ENCODE assay signal across 19 mouse cellular contexts in the genomic region with DNA sequence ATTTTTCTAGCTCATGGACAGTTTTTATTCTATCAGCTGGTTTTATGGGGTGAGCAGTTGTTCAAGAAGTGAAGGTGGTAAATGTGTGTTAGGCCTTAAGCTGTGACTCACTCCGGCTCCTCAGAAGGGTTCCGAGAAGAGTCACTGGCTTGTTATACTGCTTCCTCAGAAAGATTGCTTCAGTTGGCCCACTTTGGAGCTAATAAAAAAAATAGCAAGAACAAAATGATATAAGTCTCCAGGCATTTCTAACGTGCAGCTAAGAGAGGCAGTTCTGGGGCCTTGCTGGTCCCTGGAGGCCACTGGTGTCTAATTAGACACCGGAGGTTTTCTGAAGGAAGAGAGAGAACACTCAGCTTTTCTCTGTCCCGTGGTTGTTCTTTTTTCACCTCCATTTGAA. TPM values are rescaled to one million over a fixed set of nuclear protein-coding genes. Genes with fewer than 3 reads are reported as not detected.
DNase-seq lines count a peak whose midpoint lies in the region; ATAC-seq and TF ChIP-seq lines count a peak whose summit lies in the region.
"Had no signal": no experiment of that assay in that cellular context is flagged by ENCODE, and none has a peak within 500 bp of the region (broad histone marks: within the 10 kb centered on the region; RNA-seq: fewer than 3 reads in every experiment).

No protein-coding gene starts in this region.

- no peak for TF ChIP-seq CTCF in liver, postnatal 0 days (IDR thresholded peaks at IDR 0.05; ENCODE audit: low read depth)

- DNase-seq in adrenal gland, adult 2 months = peak; percentile 10
- DNase-seq in adrenal gland, postnatal 10 days = no peak
- peak; percentile 3 for DNase-seq in liver, postnatal 0 days
- DNase-seq in fibroblast of lung, adult 2 months (ENCODE audit: low read depth) = peak; percentile 43
- DNase-seq in cerebellum, postnatal 14 days = no peak
- DNase-seq: adrenal gland, postnatal 14 days; cerebellum, adult 18-20 months; cerebellum, adult 9-11 months; gastrocnemius, postnatal 36 days; heart, adult 18-20 months had no signal

- no peak for TF ChIP-seq EP300 in liver, postnatal 0 days (IDR thresholded peaks at IDR 0.05; ENCODE audit: low read depth)

- no peak overlapping the region for H3K9ac ChIP-seq in liver, postnatal 0 days (replicated peaks)
- H3K9ac ChIP-seq in liver, embryonic 12.5 days = no peak overlapping the region
- H3K9ac ChIP-seq in midbrain, embryonic 15.5 days = no peak overlapping the region
- H3K9ac ChIP-seq: forebrain, embryonic 15.5 days; heart, embryonic 12.5 days had no signal

- H3K36me3 ChIP-seq in liver, postnatal 0 days (replicated peaks; ENCODE audit: insufficient read depth, low read length) = no peaks in the 10 kb centered on the region
- H3K36me3 ChIP-seq in liver, embryonic 12.5 days = no peaks in the 10 kb centered on the region
- H3K36me3 ChIP-seq in midbrain, embryonic 15.5 days (replicated peaks) = no peaks in the 10 kb centered on the region
- H3K36me3 ChIP-seq: embryonic facial prominence, embryonic 10.5 days; forebrain, embryonic 15.5 days; heart, embryonic 12.5 days had no signal

- no peak for ATAC-seq in liver, postnatal 0 days
- no peak for ATAC-seq in liver, embryonic 12.5 days
- ATAC-seq in midbrain, embryonic 15.5 days (replicated peaks) = no peak
- ATAC-seq: forebrain, embryonic 15.5 days; hindbrain, embryonic 16.5 days; inflammation-experienced regulatory T-cells, adult 6 months had no signal

- H3K27me3 ChIP-seq in liver, postnatal 0 days (ENCODE audit: insufficient read depth, low read length) = no peaks in the 10 kb centered on the region
- H3K27me3 ChIP-seq in liver, embryonic 12.5 days (replicated peaks) = no peaks in the 10 kb centered on the region
- no peaks in the 10 kb centered on the region for H3K27me3 ChIP-seq in midbrain, embryonic 15.5 days (replicated peaks)
- H3K27me3 ChIP-seq: CH12.LX; forebrain, embryonic 15.5 days; heart, embryonic 12.5 days had no signal

- H3K27ac ChIP-seq in liver, postnatal 0 days (ENCODE audit: low read depth) = no peak overlapping the region
- H3K27ac ChIP-seq in liver, embryonic 12.5 days = no peak overlapping the region
- no peak overlapping the region for H3K27ac ChIP-seq in midbrain, embryonic 15.5 days
- H3K27ac ChIP-seq: embryonic facial prominence, embryonic 10.5 days; forebrain, embryonic 15.5 days had no signal

- WGBS in liver, postnatal 0 days (ENCODE audit: insufficient replicate concordance) = 70% methylated on average over 5 of the region's 5 CpGs
- 75% methylated on average over 5 of the region's 5 CpGs for WGBS in liver, embryonic 12.5 days (ENCODE audit: insufficient replicate concordance)
- 71% methylated on average over 5 of the region's 5 CpGs for WGBS in midbrain, embryonic 15.5 days

- H3K4me3 ChIP-seq in liver, postnatal 0 days (ENCODE audit: low read depth, low read length) = no peak overlapping the region
- H3K4me3 ChIP-seq in liver, embryonic 12.5 days = no peak overlapping the region
- no peak overlapping the region for H3K4me3 ChIP-seq in midbrain, embryonic 15.5 days
- H3K4me3 ChIP-seq: embryonic facial prominence, embryonic 10.5 days; erythroblast, embryonic 14.5 days; forebrain, embryonic 15.5 days; heart, embryonic 12.5 days had no signal

- no peaks in the 10 kb centered on the region for H3K4me1 ChIP-seq in liver, postnatal 0 days (ENCODE audit: insufficient read depth)
- H3K4me1 ChIP-seq in liver, embryonic 12.5 days = peaks cover 4% of the 10 kb centered on the region; the same call in 1 of the 2 replicates
- H3K4me1 ChIP-seq in midbrain, embryonic 15.5 days = no peaks in the 10 kb centered on the region
- H3K4me1 ChIP-seq: forebrain, embryonic 15.5 days had no signal

- H3K4me2 ChIP-seq in liver, postnatal 0 days (ENCODE audit: low read depth, low read length) = no peak overlapping the region
- H3K4me2 ChIP-seq in liver, embryonic 12.5 days = no peak overlapping the region
- H3K4me2 ChIP-seq in midbrain, embryonic 15.5 days = no peak overlapping the region
- H3K4me2 ChIP-seq: forebrain, embryonic 15.5 days; heart, embryonic 12.5 days had no signal

- H3K9me3 ChIP-seq in liver, postnatal 0 days (ENCODE audit: low read length) = no peaks in the 10 kb centered on the region
- H3K9me3 ChIP-seq in liver, embryonic 12.5 days (replicated peaks) = 0 out of 2 replicates have a peak, but pooled peaks cover 4% of the 10 kb centered on the region
- H3K9me3 ChIP-seq in midbrain, embryonic 15.5 days = no peaks in the 10 kb centered on the region
- H3K9me3 ChIP-seq: forebrain, embryonic 15.5 days had no signal

RNA-seq across cellular contexts. Expression of a gene that starts 38.8 kb away (rescaled TPM):
- 10 to 100 TPM; 15.7 to 19.4 TPM for total RNA-seq in adrenal gland, adult 2 months (2021)
- polyA plus RNA-seq in adrenal gland, adult 2 months (2012; rRNA removed) = 6.0 and 8.6 TPM in 2 replicates
- 10 to 100 TPM; 21.0 to 23.8 TPM for total RNA-seq in adrenal gland, postnatal 10 days (2021)
- 2.3 and 2.5 TPM in 2 replicates for polyA plus RNA-seq in liver, postnatal 0 days (2015; fragmentation: Nextera tagmentation; extraction: Ambion mirVana)
- 7.8 and 8.9 TPM in 2 replicates for polyA plus RNA-seq in liver, embryonic 12.5 days (2016; fragmentation: Nextera tagmentation; extraction: Ambion mirVana)
- polyA plus RNA-seq in midbrain, embryonic 15.5 days (2015; fragmentation: Nextera tagmentation; extraction: Ambion mirVana) = 12.9 and 13.4 TPM in 2 replicates

Comparison
In these comparisons a context has a peak if more than half of its experiments do, and no peak if none do; other contexts are left out.
1. DNase-seq: peak in adrenal gland, adult 2 months (single experiment), liver, postnatal 0 days (single experiment) and fibroblast of lung, adult 2 months (single experiment); none in adrenal gland, postnatal 10 days (single experiment) and cerebellum, postnatal 14 days (0 of 2).